Mouse (Mus musculus) CH12.LX (cell line): ENCODE measurements around the gene Dgkd. TPM values are rescaled to one million over a fixed set of nuclear protein-coding genes. Genes with fewer than 3 reads are reported as not detected.

ENCODE experiments used
- DNase-seq: peaks from one replicate; pipeline ENCODE4 v3.0.0-alpha.2; 2013; ENCODE audit errors: extremely low read depth
- H3K27ac ChIP-seq: 2 replicates; pipeline ENCODE4 v1.5.1; 2012; ENCODE audit warnings: low read depth, mild to moderate bottlenecking, control low read depth, moderate library complexity; ENCODE audit not compliant: insufficient read depth
- H3K27me3 ChIP-seq: replicated peaks from 2 replicates; pipeline ENCODE3; 2012; ENCODE audit warnings: inconsistent platforms
- H3K36me3 ChIP-seq, 2 experiments: replicated peaks in 1 of 2; 2 replicates each; pipeline versions ENCODE3 to v1.6.1; 2012; ENCODE audit warnings: inconsistent platforms in 1 of 2, low read length in 1 of 2, mild to moderate bottlenecking in 1 of 2, mixed read lengths in 1 of 2, moderate library complexity in 1 of 2; ENCODE audit not compliant: control insufficient read depth in 1 of 2, insufficient read depth in 1 of 2
- H3K4me1 ChIP-seq, 2 experiments: 2 replicates each; pipeline ENCODE4 v1.6.1; 2012; ENCODE audit warnings: inconsistent platforms in 1 of 2, moderate library complexity in 1 of 2; ENCODE audit not compliant: insufficient read depth in 2 of 2, control insufficient read depth in 1 of 2
- H3K4me2 ChIP-seq: 2 replicates; pipeline ENCODE4 v1.6.1; 2012; ENCODE audit warnings: low read depth, mild to moderate bottlenecking, control low read depth; ENCODE audit not compliant: poor library complexity, insufficient read depth, severe bottlenecking
- H3K4me3 ChIP-seq, 3 experiments: fragments of 150-350 bp in 1 of 3; sonication (generic) in 1 of 3; replicated peaks in 1 of 3; 2 replicates each; pipeline versions ENCODE3 to v1.5.1; 2011 to 2012; ENCODE audit warnings: low read depth in 2 of 3, low read length in 2 of 3, mild to moderate bottlenecking in 2 of 3, moderate library complexity in 2 of 3, control low read depth in 1 of 3, improper control_type of control experiment in 1 of 3, inconsistent platforms in 1 of 3, mixed read lengths in 1 of 3; ENCODE audit not compliant: poor library complexity in 1 of 3
- H3K79me2 ChIP-seq: replicated peaks from 2 replicates; pipeline ENCODE4 v1.6.1; 2012; ENCODE audit warnings: mild to moderate bottlenecking, moderate library complexity; ENCODE audit not compliant: control insufficient read depth, poor library complexity, insufficient read depth, severe bottlenecking; ENCODE audit errors: extremely low read depth
- H3K9ac ChIP-seq: 2 replicates; pipeline ENCODE4 v1.6.1; 2012; ENCODE audit warnings: low read depth, mild to moderate bottlenecking, control low read depth, moderate library complexity; ENCODE audit not compliant: insufficient read depth
- H3K9me3 ChIP-seq: replicated peaks from 2 replicates; pipeline ENCODE3; 2012; ENCODE audit warnings: low read length, inconsistent platforms, mixed read lengths
- CHD1 ChIP-seq: IDR thresholded peaks from 2 replicates; pipeline ENCODE4 v1.6.1; 2012; ENCODE audit warnings: low read depth, low read length, improper control_type of control experiment, inconsistent platforms
- CHD2 ChIP-seq: IDR thresholded peaks from 2 replicates; pipeline ENCODE4 v1.6.1; 2011; ENCODE audit warnings: low read length, improper control_type of control experiment
- CTCF ChIP-seq, 2 experiments: IDR thresholded peaks in 1 of 2; conservative IDR thresholded peaks in 1 of 2; 2 replicates each; pipeline ENCODE4 v1.5.1; 2011 to 2012; ENCODE audit warnings: low read depth in 2 of 2, low read length in 2 of 2, improper control_type of control experiment in 1 of 2, inconsistent platforms in 1 of 2, mild to moderate bottlenecking in 1 of 2, moderate library complexity in 1 of 2
- ETS1 ChIP-seq: conservative IDR thresholded peaks from 2 replicates; pipeline ENCODE4 v1.6.1; 2012; ENCODE audit warnings: low read depth, mild to moderate bottlenecking, inconsistent platforms, low read length, improper control_type of control experiment, moderate library complexity
- GABPA ChIP-seq: IDR thresholded peaks from 2 replicates; pipeline ENCODE4 v1.6.1; 2012; ENCODE audit warnings: low read depth, low read length, improper control_type of control experiment, inconsistent platforms; ENCODE audit not compliant: insufficient replicate concordance
- JUN ChIP-seq: IDR thresholded peaks from 2 replicates; pipeline ENCODE4 v1.6.1; 2011; ENCODE audit warnings: low read depth, mild to moderate bottlenecking, low read length, improper control_type of control experiment, moderate library complexity; ENCODE audit not compliant: insufficient read depth
- JUND ChIP-seq: conservative IDR thresholded peaks from 2 replicates; pipeline ENCODE4 v1.6.1; 2011; ENCODE audit warnings: low read depth, low read length, improper control_type of control experiment
- KAT2A ChIP-seq: IDR thresholded peaks from 2 replicates; pipeline ENCODE4 v1.6.1; 2012; ENCODE audit warnings: low read length, improper control_type of control experiment, inconsistent platforms; ENCODE audit not compliant: insufficient replicate concordance
- MAX ChIP-seq: IDR thresholded peaks from 2 replicates; pipeline ENCODE4 v1.6.1; 2011; ENCODE audit warnings: low read length, improper control_type of control experiment
- MEF2A ChIP-seq: IDR thresholded peaks from 2 replicates; pipeline ENCODE4 v1.6.1; 2014; ENCODE audit warnings: low read depth, mild to moderate bottlenecking, inconsistent platforms, low read length, improper control_type of control experiment, borderline replicate concordance
- MYC ChIP-seq: IDR thresholded peaks from 2 replicates; pipeline ENCODE4 v1.6.1; 2011; ENCODE audit warnings: low read depth, mild to moderate bottlenecking, improper control_type of control experiment, low read length
- POLR2A ChIP-seq: IDR thresholded peaks from 2 replicates; pipeline ENCODE4 v1.6.1; 2011; ENCODE audit warnings: low read depth, mild to moderate bottlenecking, improper control_type of control experiment, low read length
- POLR2AphosphoS2 ChIP-seq: IDR thresholded peaks from 2 replicates; pipeline ENCODE4 v1.6.1; 2011; ENCODE audit warnings: low read depth, low read length, improper control_type of control experiment
- RAD21 ChIP-seq: IDR thresholded peaks from 2 replicates; pipeline ENCODE4 v1.6.1; 2011; ENCODE audit warnings: low read depth, mild to moderate bottlenecking, low read length, improper control_type of control experiment, moderate library complexity
- RCOR1 ChIP-seq: conservative IDR thresholded peaks from 2 replicates; pipeline ENCODE4 v1.6.1; 2012; ENCODE audit warnings: low read depth, mild to moderate bottlenecking, inconsistent platforms, low read length, improper control_type of control experiment
- SIN3A ChIP-seq: IDR thresholded peaks from 2 replicates; pipeline ENCODE4 v1.6.1; 2012; ENCODE audit warnings: low read length, improper control_type of control experiment, inconsistent platforms
- SMC3 ChIP-seq: IDR thresholded peaks from 2 replicates; pipeline ENCODE4 v1.6.1; 2011; ENCODE audit warnings: low read depth, low read length, improper control_type of control experiment
- TBP ChIP-seq: conservative IDR thresholded peaks from 2 replicates; pipeline ENCODE4 v1.6.1; 2011; ENCODE audit warnings: low read depth, low read length, improper control_type of control experiment
- UBTF ChIP-seq: IDR thresholded peaks from 2 replicates; pipeline ENCODE4 v1.6.1; 2012; ENCODE audit warnings: low read depth, mild to moderate bottlenecking, inconsistent platforms, low read length, improper control_type of control experiment, moderate library complexity
- USF1 ChIP-seq: IDR thresholded peaks from 2 replicates; pipeline ENCODE4 v1.6.1; 2014; ENCODE audit warnings: low read depth, mild to moderate bottlenecking, inconsistent platforms, low read length, improper control_type of control experiment
- USF2 ChIP-seq: conservative IDR thresholded peaks from 2 replicates; pipeline ENCODE4 v1.6.1; 2011; ENCODE audit warnings: low read depth, low read length, improper control_type of control experiment
- ZKSCAN1 ChIP-seq: IDR thresholded peaks from 2 replicates; pipeline ENCODE4 v1.6.1; 2012; ENCODE audit warnings: low read depth, inconsistent platforms, low read length, improper control_type of control experiment, borderline replicate concordance
- ZMIZ1 ChIP-seq: IDR thresholded peaks from 2 replicates; pipeline ENCODE4 v1.6.1; 2012; ENCODE audit warnings: low read depth, mild to moderate bottlenecking, inconsistent platforms, low read length, improper control_type of control experiment
- ZNF384 ChIP-seq: IDR thresholded peaks from 2 replicates; pipeline ENCODE4 v1.6.1; 2012; ENCODE audit warnings: low read depth, low read length, improper control_type of control experiment, inconsistent platforms
- dilution Hi-C: fragments of 300-500 bp; cut with MboI; formaldehyde crosslinking; loops from 2 replicates; pipeline ENCODE4 v1.14.3; 2020; ENCODE audit warnings: low sequenced_read_pairs; ENCODE audit not compliant: extremely low pct_unique_long_range_greater_than_20kb, extremely low pct_ligation_motif_present
- in situ Hi-C: fragments of 300-500 bp; cut with MboI; formaldehyde crosslinking; loops from 3 replicates; pipeline ENCODE4 v1.14.3; 2019; ENCODE audit warnings: low sequenced_read_pairs, low pct_ligation_motif_present, low pct_unique_long_range_greater_than_20kb, mixed read lengths
- polyA plus RNA-seq: library from polyadenylated mRNA; unstranded; fragments of >175 nt; gene quantifications from 2 replicates; pipeline ENCODE4 v1.2.1, GENCODE M21; 2012; ENCODE audit warnings: low read depth; ENCODE audit not compliant: insufficient read length
- total RNA-seq, 2 experiments: library from RNA; depleted of rRNA; stranded (reverse); fragments of 300-350 nt in 1 of 2; fragments of >200 nt in 1 of 2; gene quantifications; 2 replicates each; pipeline ENCODE4 v1.2.3; 2012 to 2014

The Dgkd gene
- total and polyA plus RNA-seq, 3 experiments, result 57.5 to 89.9 (median 73.8) TPM

- TF ChIP-seq TBP (peak; percentile 29; the same call in 1 of the 2 replicates), ZNF384 (peak; percentile 59), CTCF (conservative IDR thresholded peaks at IDR 0.05 in 1 of 2, IDR thresholded peaks at IDR 0.05 in 1 of 2; ENCODE audit: low read depth in 2 of 2, low read length in 2 of 2) (no peak), MYC (peak; percentile 59; the same call in 1 of the 2 replicates), SMC3 (peak; percentile 23; the same call in 1 of the 2 replicates), UBTF (no peak), JUND (peak; percentile 56; the same call in 1 of the 2 replicates)
These were observed 13.6 kb downstream of the Dgkd start (continued) for GRCm38 (mm10) chr1:87866672-87867071.

- peaks cover 0 to 21% of the 10 kb centered on the region in 2 experiments for H3K36me3 ChIP-seq
- dilution Hi-C loops, result no loop called here
- TF ChIP-seq JUN (no peak), CHD1 (no peak), MEF2A (0 out of 2 replicates have a peak, but pooled peaks have one; percentile 2), RAD21 (no peak)
- TF ChIP-seq, all 38 proteins: peak for 1
- Histone ChIP-seq H3K27me3 (no peaks in the 10 kb centered on the region), H3K4me3 (no peak overlapping the region), H3K9ac (no peak overlapping the region), H3K27ac (peak overlapping the region; percentile 28; the same call in 1 of the 2 replicates), H3K9me3 (peaks cover 4% of the 10 kb centered on the region), H3K4me2 (no peak overlapping the region), H3K4me1 (peaks cover 29 to 91% of the 10 kb centered on the region in 2 experiments), H3K79me2 (peaks cover 92% of the 10 kb centered on the region)
- DNase-seq, result no peak
- in situ Hi-C loops, result no loop called here
These were observed 18.5 kb downstream of the Dgkd start for GRCm38 (mm10) chr1:87871546-87871945.

- dilution Hi-C loops, result no loop called here
- Histone ChIP-seq H3K4me3 (no peak overlapping the region), H3K27ac (no peak overlapping the region), H3K4me2 (no peak overlapping the region), H3K9me3 (no peaks in the 10 kb centered on the region), H3K4me1 (peaks cover 33 to 95% of the 10 kb centered on the region in 2 experiments), H3K9ac (no peak overlapping the region), H3K79me2 (peaks cover 95% of the 10 kb centered on the region), H3K27me3 (no peaks in the 10 kb centered on the region), H3K36me3 (peaks cover 0 to 25% of the 10 kb centered on the region in 2 experiments)
- DNase-seq, result no peak
- in situ Hi-C loops, result no loop called here
- TF ChIP-seq POLR2A, result no peak
- TF ChIP-seq GABPA, result no peak
- no peak for TF ChIP-seq KAT2A
- no peak for TF ChIP-seq USF2
- no peak for TF ChIP-seq CHD2
- TF ChIP-seq ZMIZ1, result no peak
- no peak for TF ChIP-seq JUN
- no peak for TF ChIP-seq ETS1
- TF ChIP-seq MYC, result no peak
- no peak for TF ChIP-seq USF1
- TF ChIP-seq RCOR1, result no peak
- TF ChIP-seq CHD1, result no peak
- no peak for TF ChIP-seq MEF2A
- TF ChIP-seq POLR2AphosphoS2, result no peak
- no peak for TF ChIP-seq SIN3A
- TF ChIP-seq ZKSCAN1, result no peak
- TF ChIP-seq MAX, result no peak
- TF ChIP-seq TBP, result no peak
These were observed 20.0 kb downstream of the Dgkd start for GRCm38 (mm10) chr1:87873081-87873480.
